Mouse (Mus musculus) limb, embryonic 15.5 days (tissue): Measurements from ENCODE around the gene Dtx2. TPM values are rescaled to one million over a fixed set of nuclear protein-coding genes. Genes with fewer than 3 reads are reported as not detected.
"Not testable (repeated sequence)": the region's sequence is repeated elsewhere in the genome, so short reads cannot be mapped to it uniquely, and the experiment has no call there.

Source experiments
- ATAC-seq: fragments of 200-750 bp; cut with Nextera tagmentation; 2 replicates; pipeline ENCODE4 v1.8.0; 2017; ENCODE audit warnings: low read depth, moderate TSS enrichment; ENCODE audit not compliant: insufficient number of reproducible peaks, low FRiP score, low TSS enrichment
- H3K27ac ChIP-seq: fragments of 300-500 bp; sonication (generic); 2 replicates; pipeline ENCODE4 v1.5.1; 2015; ENCODE audit warnings: moderate library complexity, mild to moderate bottlenecking, inconsistent platforms
- H3K27me3 ChIP-seq: fragments of 300-500 bp; sonication (generic); 2 replicates; pipeline ENCODE4 v1.6.1; 2015; ENCODE audit warnings: inconsistent platforms
- H3K36me3 ChIP-seq: fragments of 300-500 bp; sonication (generic); 2 replicates; pipeline ENCODE4 v1.6.1; 2015; ENCODE audit warnings: inconsistent platforms
- H3K4me1 ChIP-seq: fragments of 300-500 bp; sonication (generic); 2 replicates; pipeline ENCODE4 v1.6.1; 2015; ENCODE audit warnings: inconsistent platforms
- H3K4me2 ChIP-seq: fragments of 300-500 bp; sonication (generic); 2 replicates; pipeline ENCODE4 v1.6.1; 2015; ENCODE audit warnings: mild to moderate bottlenecking, inconsistent platforms
- H3K4me3 ChIP-seq: fragments of 300-500 bp; sonication (generic); 2 replicates; pipeline ENCODE4 v1.5.1; 2015; ENCODE audit warnings: mild to moderate bottlenecking, inconsistent platforms
- H3K9ac ChIP-seq: fragments of 300-500 bp; sonication (generic); 2 replicates; pipeline ENCODE4 v1.6.1; 2015; ENCODE audit warnings: inconsistent platforms
- H3K9me3 ChIP-seq: fragments of 300-500 bp; sonication (generic); 2 replicates; pipeline ENCODE4 v1.6.1; 2016; ENCODE audit warnings: inconsistent platforms
- WGBS: fragments of 180-500 bp; shearing (Covaris S2); methylation state at CpG from one replicate; pipeline ENCODE4 v1.1.7; 2015; 5-methylcytosine and 5-hydroxymethylcytosine counted together
- polyA plus RNA-seq: library from polyadenylated mRNA; unstranded; fragments of >200 nt; fragmentation: Nextera tagmentation; extraction: Ambion mirVana; gene quantifications from 2 replicates; pipeline ENCODE4 v1.2.1, GENCODE M21; 2015

The Dtx2 gene
- polyA plus RNA-seq, 1 experiment from 2014 or later = 36.2 TPM

DNA sequence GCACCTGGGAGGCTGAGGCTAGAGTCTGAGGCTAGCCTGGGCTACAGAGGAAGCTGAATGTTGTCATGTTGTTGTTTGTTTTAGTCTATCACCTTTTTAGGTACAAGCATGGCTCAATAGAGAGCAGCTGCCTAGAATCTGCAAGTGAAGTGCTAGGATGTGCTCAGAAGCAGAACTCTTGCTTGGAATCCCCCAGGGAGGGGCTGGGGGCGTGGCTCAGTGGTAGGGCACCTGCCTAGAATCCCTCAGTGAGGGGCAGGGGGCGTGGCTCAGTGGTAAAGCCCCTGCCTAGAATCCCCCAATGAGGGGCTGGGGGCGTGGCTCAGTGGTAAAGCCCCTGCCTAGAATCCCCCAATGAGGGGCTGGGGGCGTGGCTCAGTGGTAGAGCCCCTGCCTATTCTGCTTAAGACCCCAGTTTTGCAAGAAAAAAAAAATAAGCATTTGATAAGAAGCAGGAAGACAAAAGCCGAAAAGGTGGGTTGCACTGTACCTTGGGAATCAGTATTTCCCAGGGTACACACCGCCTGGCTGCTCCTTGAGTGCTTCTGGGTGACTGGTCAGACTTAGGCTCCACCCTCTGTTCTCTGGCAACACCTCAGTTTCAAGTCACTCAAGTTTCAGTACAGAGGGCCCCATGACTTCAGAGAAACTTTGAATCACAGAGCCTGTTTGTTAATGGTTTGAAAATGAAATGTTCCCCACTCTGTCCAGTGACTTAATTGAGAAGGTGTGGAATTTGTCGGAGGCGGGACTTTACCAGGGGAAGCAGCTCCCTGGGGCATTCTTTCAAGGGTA, 58.5 kb downstream of the Dtx2 start:
- no peak overlapping the region for H3K4me2 ChIP-seq
- 74% methylated on average over 8 of the region's 8 CpGs for WGBS
- H3K4me1 ChIP-seq = peaks cover 16% of the 10 kb centered on the region
- no peaks in the 10 kb centered on the region for H3K27me3 ChIP-seq
- H3K9ac ChIP-seq = no peak overlapping the region
- no peaks in the 10 kb centered on the region for H3K9me3 ChIP-seq
- H3K4me3 ChIP-seq = no peak overlapping the region
- no peaks in the 10 kb centered on the region for H3K36me3 ChIP-seq
- H3K27ac ChIP-seq = no peak overlapping the region
- ATAC-seq = no peak

DNA sequence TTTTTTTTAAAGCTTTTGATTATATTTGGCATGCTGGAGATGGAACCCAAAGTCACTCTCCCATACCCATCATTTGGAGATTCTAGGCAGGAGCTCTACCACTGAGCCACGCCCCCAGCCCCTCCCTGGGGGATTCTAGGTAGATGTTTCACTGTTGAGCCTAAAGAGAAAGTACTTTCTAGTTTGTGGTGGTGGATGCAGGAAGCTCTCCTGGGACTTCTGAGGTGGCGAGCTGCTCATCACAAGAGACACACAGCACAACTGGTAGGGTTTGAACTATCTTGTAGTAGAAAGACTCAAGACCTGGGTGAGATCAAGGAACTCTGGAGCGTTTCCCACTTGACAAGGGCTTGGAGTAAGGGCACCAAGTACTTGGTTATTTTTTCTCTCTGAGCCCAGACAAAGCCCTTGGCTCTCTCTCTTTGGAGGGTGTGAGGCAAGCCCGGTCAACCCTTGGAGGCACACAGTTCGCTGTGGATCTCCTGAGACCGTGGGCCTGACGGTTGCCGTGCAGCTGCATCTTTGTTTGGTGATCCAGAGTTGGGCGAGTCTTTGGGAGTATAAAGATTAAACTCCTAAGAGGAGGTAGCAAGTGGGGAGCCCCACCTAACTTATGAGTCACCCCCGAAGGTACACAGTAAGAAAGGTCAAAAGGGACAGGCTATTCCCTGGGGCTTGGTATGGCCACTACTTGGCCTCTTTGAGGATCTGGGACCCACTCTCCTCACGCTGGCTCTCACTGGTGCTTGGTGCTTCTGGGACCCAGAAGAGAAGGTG, 59.9 kb downstream of the Dtx2 start, which contains the start of gene Upk3bl:
Gene Upk3bl, plus strand, starts transcription at position 192 of the 777 bp plus-strand sequence.
- H3K4me2 ChIP-seq = no peak within 1 kb of the TSS
- no peak within 1 kb of the TSS for H3K4me3 ChIP-seq
- H3K36me3 ChIP-seq = no peaks in the 10 kb centered on the region
- H3K27ac ChIP-seq = no peak within 1 kb of the TSS
- H3K4me1 ChIP-seq = peaks cover 16% of the 10 kb centered on the region
- no peak within 1 kb of the TSS for H3K9ac ChIP-seq
- 86% methylated on average over 11 of the region's 11 CpGs for WGBS
- no peak for ATAC-seq
- no peaks in the 10 kb centered on the region for H3K9me3 ChIP-seq
- 0 out of 2 replicates have a peak, but pooled peaks cover 9% of the 10 kb centered on the region for H3K27me3 ChIP-seq

DNA sequence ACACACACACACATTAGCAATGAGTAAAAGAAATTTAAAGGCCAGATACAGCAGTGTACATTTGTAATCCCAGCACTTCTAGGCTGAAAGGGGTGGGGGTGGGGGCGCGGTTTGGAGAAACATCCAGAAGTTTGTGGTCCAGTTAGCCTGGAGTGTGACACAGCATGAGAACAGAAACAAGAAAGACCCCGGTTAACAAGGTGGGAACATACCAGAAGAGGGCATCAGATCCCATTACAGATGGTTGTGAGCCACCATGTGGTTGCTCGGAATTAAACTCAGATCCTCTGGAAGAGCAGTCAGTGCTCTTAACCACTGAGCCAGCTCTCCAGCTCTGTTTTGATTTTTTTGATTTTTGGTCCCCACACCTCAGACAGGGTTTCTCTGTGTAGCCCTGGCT, 61.5 kb downstream of the Dtx2 start:
- peaks cover 14% of the 10 kb centered on the region for H3K27me3 ChIP-seq
- no peak overlapping the region for H3K27ac ChIP-seq
- no peaks in the 10 kb centered on the region for H3K36me3 ChIP-seq
- no peaks in the 10 kb centered on the region for H3K9me3 ChIP-seq
- no peak overlapping the region for H3K4me3 ChIP-seq
- peaks cover 16% of the 10 kb centered on the region for H3K4me1 ChIP-seq
- H3K4me2 ChIP-seq = no peak overlapping the region
- no peak overlapping the region for H3K9ac ChIP-seq
- WGBS = 42% methylated on average over 4 of the region's 4 CpGs
- ATAC-seq = no peak

DNA sequence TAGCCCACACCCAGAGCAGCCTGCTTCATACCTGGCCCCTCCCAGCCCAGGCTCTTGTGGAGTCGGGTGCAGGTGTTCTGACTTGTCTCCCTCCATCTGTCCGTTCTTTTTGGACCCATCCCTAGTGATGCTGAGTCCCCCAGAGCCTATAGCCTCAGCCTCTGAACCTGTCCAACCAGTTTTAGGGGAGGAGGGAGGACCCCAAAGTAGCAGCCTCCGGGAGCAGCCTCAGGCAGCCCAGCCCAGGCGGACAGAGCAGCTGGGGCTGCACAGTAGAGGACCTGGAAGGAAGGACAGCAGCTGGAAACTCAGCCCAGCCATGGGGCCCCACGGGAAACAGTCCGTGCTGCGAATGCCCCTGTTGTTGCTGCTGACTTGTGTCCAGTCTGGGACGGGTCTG, 62.5 kb downstream of the Dtx2 start:
- no peak overlapping the region for H3K4me2 ChIP-seq
- H3K4me3 ChIP-seq = no peak overlapping the region
- H3K9ac ChIP-seq = no peak overlapping the region
- H3K27ac ChIP-seq = no peak overlapping the region
- no peaks in the 10 kb centered on the region for H3K36me3 ChIP-seq
- H3K27me3 ChIP-seq = peaks cover 14% of the 10 kb centered on the region
- WGBS = 15% methylated on average over 8 of the region's 8 CpGs
- H3K9me3 ChIP-seq = no peaks in the 10 kb centered on the region
- no peak for ATAC-seq
- peaks cover 6% of the 10 kb centered on the region for H3K4me1 ChIP-seq

DNA sequence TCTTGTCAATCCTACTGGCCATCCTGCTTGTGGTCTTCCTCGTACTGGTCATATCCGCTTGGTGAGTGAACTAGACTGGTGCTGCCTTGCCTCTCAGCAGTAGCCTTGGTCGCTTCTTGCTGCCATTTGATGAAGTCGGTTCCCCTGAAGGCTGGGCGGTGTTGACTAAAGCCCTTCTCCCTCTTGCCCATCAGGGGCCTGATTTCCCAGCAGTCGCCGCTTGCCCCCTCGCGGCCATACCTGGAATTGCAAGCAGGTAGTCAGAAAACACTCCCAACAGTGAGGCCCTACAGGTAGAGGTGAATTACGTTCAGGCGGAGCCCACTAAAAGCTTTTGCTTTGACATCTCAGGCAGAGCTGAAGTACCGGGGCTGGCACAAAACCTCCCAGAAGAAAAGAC, 67.0 kb downstream of the Dtx2 start:
- H3K4me2 ChIP-seq = no peak overlapping the region
- H3K27me3 ChIP-seq = peaks cover 14% of the 10 kb centered on the region
- H3K9ac ChIP-seq = no peak overlapping the region
- H3K4me3 ChIP-seq = no peak overlapping the region
- ATAC-seq = no peak
- H3K36me3 ChIP-seq = no peaks in the 10 kb centered on the region
- peaks cover 6% of the 10 kb centered on the region; the same call in 1 of the 2 replicates for H3K4me1 ChIP-seq
- H3K27ac ChIP-seq = no peak overlapping the region
- no peaks in the 10 kb centered on the region for H3K9me3 ChIP-seq
- 14% methylated on average over 12 of the region's 12 CpGs for WGBS

DNA sequence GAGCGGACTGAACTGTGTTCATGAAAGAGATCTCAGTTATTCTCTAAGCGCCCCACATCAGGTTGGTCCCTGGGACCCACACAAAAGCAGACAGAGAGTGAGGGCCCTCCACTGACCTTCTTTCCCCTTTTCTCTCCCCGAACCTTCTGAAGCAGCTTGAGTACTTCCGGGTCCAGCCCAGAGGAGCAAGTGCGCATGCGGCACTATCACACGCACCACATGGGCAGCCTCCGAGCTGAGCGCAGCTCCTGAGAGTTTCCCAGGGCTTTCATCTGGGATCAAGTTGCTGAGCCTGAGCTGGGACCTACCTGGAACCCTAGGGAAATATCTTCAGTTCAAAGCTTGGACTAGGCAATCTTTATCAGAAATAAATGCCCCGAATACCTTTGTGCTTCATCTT, 69.3 kb downstream of the Dtx2 start:
- no peak for ATAC-seq
- Histone ChIP-seq H3K36me3 (no peaks in the 10 kb centered on the region), H3K27me3 (peaks cover 8% of the 10 kb centered on the region), H3K27ac (no peak overlapping the region), H3K4me1 (no peaks in the 10 kb centered on the region), H3K4me3 (no peak overlapping the region), H3K9ac (no peak overlapping the region), H3K4me2 (no peak overlapping the region), H3K9me3 (no peaks in the 10 kb centered on the region)
- WGBS = 82% methylated on average over 10 of the region's 10 CpGs

DNA sequence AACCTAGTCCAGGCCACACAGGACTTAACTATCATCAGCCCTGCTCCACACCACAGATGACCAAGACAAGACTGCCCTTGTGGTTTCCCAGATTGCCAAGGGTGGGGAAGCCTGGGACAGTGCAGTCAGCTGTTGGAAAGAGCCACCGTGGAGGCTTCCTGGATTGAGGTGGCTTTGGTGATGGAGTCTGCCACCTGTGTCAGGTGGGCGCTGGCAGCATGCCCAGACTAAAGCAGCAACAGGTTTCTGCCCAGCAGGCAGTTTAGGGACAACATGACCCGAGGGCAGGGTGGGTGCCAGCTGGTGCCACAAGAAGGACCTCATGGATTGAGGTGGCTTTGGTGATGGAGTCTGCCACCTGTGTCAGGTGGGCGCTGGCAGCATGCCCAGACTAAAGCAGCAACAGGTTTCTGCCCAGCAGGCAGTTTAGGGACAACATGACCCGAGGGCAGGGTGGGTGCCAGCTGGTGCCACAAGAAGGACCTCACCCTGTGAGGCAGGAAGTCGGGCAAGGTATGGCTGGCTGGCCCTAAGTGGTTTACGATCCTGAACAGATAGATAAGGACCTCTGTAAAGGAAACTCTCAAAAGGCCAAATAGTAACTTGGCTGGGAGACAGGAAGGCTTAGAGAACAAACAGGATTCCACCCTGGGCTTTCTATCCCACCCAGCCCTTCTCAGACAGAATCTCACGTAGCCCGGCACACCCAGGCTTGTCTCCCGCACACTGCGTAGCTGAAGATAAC, 72.0 kb downstream of the Dtx2 start:
- H3K9ac ChIP-seq, ATAC-seq, H3K4me1 ChIP-seq, H3K36me3 ChIP-seq, H3K9me3 ChIP-seq, H3K27me3 ChIP-seq, H3K4me2 ChIP-seq, H3K27ac ChIP-seq, H3K4me3 ChIP-seq: not testable (repeated sequence)
- WGBS = 68% methylated on average over 11 of the region's 11 CpGs

DNA sequence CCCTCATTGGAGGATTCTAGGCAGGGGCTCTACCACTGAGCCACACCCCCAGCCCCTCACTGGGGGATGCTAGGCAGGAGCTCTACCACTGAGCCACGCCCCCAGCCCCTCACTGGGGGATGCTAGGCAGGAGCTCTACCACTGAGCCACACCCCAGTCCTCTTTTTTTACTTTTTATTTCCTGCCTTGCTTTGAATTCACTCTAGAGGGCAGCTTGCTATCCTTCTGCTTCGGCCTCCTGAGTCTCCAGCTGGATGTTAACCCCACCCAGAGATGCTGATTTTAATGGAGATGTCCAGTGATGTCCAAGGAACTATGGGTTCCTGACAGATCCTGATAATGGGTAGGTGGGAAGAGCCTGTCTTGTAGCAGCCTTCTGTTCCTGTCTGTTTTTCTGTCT, 74.8 kb downstream of the Dtx2 start:
- WGBS = 49% methylated on average over 2 of the region's 2 CpGs
- Histone ChIP-seq H3K27ac (no peak overlapping the region), H3K4me1 (peaks cover 3% of the 10 kb centered on the region; the same call in 1 of the 2 replicates), H3K27me3 (no peaks in the 10 kb centered on the region), H3K9ac (no peak overlapping the region), H3K36me3 (no peaks in the 10 kb centered on the region), H3K4me3 (no peak overlapping the region), H3K4me2 (no peak overlapping the region), H3K9me3 (no peaks in the 10 kb centered on the region)
- no peak for ATAC-seq

DNA sequence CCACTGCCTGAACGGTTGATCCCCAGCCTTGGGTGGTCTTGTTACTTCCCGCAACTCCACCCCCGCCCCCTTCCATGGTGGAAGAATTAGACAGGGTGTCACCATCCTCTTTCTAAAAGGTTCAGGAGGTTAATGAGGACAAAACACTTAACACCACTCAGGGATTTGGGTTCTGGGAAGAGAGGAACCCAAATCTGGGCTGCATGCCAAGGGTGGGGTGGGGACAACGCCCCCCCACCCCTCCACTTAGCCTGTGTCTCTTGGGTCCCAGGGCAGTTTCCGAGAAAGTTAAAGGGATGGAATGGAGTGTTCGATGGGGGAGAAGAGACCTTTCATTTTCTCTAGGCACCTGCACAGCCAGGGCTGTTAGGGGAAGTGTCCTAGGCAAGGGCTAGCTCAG, 78.5 kb downstream of the Dtx2 start:
- H3K27me3 ChIP-seq = no peaks in the 10 kb centered on the region
- no peak for ATAC-seq
- H3K4me3 ChIP-seq = no peak overlapping the region
- H3K4me1 ChIP-seq = peaks cover 8% of the 10 kb centered on the region; the same call in 1 of the 2 replicates
- no peak overlapping the region for H3K27ac ChIP-seq
- no peak overlapping the region for H3K4me2 ChIP-seq
- no peaks in the 10 kb centered on the region for H3K9me3 ChIP-seq
- H3K9ac ChIP-seq = no peak overlapping the region
- WGBS = 51% methylated on average over 6 of the region's 6 CpGs
- no peaks in the 10 kb centered on the region for H3K36me3 ChIP-seq

DNA sequence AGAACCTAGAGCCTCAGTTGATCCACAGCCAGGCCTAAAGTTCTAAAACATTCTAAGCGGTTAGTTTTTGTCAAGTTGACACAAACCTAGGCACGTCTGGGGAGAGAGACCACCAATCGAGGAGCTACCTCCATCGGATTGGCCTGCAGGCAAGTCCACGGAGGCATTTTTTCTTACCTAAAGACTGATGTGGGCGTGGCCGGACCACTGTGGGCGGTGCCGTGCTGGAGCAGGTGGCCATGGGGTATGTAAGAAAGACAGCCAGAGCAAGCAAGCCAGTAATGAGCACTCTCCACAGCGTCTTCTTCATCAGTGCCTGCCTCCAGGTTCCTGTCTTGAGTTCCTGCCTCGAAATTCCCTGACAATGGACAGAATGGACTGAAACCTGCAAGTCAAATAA, 78.9 kb downstream of the Dtx2 start:
- H3K27me3 ChIP-seq = no peaks in the 10 kb centered on the region
- no peak for ATAC-seq
- no peaks in the 10 kb centered on the region for H3K9me3 ChIP-seq
- 63% methylated on average over 11 of the region's 11 CpGs for WGBS
- no peak overlapping the region for H3K27ac ChIP-seq
- H3K4me3 ChIP-seq = no peak overlapping the region
- peaks cover 8% of the 10 kb centered on the region; the same call in 1 of the 2 replicates for H3K4me1 ChIP-seq
- H3K4me2 ChIP-seq = no peak overlapping the region
- H3K9ac ChIP-seq = no peak overlapping the region
- no peaks in the 10 kb centered on the region for H3K36me3 ChIP-seq

DNA sequence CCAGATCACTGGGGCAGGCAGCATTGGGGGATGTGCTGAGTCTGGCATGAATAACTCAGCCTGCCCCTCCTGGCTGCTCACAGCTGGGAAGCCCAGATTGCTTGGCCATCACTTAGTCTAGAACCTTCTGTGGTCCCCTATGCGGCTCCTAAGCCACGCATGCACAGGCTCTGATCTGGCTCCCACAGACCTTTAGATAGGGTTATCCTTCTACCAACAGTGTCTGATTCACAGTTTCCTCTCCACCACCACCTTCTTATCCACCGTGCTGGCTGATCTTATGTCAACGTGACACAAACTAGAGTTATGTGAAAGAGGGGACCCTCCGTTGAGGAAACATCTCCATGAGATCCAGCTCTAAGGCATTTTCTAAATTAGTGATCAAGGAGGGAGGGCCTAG, 80.5 kb downstream of the Dtx2 start:
- Histone ChIP-seq H3K4me3 (no peak overlapping the region), H3K36me3 (no peaks in the 10 kb centered on the region), H3K9ac (no peak overlapping the region), H3K4me2 (no peak overlapping the region), H3K27me3 (no peaks in the 10 kb centered on the region), H3K9me3 (no peaks in the 10 kb centered on the region), H3K4me1 (peaks cover 8% of the 10 kb centered on the region; the same call in 1 of the 2 replicates), H3K27ac (no peak overlapping the region)
- ATAC-seq = no peak
- 91% methylated on average over 5 of the region's 5 CpGs for WGBS

DNA sequence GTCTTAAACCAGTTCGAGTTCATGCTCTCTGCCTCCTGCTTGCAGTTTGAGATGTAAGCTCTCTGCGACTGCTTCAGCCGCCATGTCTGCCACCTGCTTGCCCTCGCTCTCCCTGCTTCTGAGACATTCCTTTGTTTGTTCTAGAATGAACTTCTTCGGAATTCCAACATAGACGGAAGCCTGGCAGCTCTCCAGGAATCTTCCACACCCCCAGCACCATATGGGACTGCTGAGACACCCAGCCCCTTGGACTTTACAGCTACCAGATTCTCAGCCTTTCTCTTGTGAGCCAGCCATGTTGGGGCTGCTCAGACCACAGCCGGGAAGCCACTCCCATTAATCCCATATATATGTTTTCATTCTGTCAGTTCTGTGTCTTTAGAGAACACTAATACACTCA, 81.7 kb downstream of the Dtx2 start:
- ATAC-seq = no peak
- H3K27ac ChIP-seq = no peak overlapping the region

More for the DNA sequence above, 81.7 kb downstream of the Dtx2 start:
- no peaks in the 10 kb centered on the region for H3K36me3 ChIP-seq
- peaks cover 8% of the 10 kb centered on the region; the same call in 1 of the 2 replicates for H3K4me1 ChIP-seq
- no peaks in the 10 kb centered on the region for H3K27me3 ChIP-seq
- H3K9ac ChIP-seq = no peak overlapping the region
- H3K4me3 ChIP-seq = no peak overlapping the region
- H3K9me3 ChIP-seq = no peaks in the 10 kb centered on the region
- no peak overlapping the region for H3K4me2 ChIP-seq
- WGBS = 31% methylated on average over 7 of the region's 7 CpGs
